ENCODE assay signal across 16 mouse cellular contexts in the genomic region with DNA sequence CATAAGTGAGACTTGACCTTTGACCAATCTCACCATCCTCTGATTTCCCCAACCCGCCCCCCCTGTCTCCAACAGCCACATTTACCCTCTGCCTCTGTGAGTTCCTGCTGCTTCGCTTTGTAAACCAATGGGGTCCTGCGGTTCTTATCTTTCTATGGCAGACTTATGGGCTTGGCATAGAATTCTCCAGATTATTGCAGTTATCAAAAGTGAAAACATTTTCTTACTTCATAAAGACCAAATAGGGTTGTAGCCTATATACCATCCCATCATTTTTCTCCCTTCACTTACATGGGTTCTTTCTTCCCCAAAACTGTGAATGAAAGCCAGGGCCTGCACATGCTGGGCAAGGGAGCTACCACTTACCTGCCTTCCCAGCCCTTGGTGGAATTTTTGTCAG. TPM values are rescaled to one million over a fixed set of nuclear protein-coding genes. Genes with fewer than 3 reads are reported as not detected.
DNase-seq lines count a peak whose midpoint lies in the region; ATAC-seq and TF ChIP-seq lines count a peak whose summit lies in the region.
"Had no signal": no experiment of that assay in that cellular context is flagged by ENCODE, and none has a peak within 500 bp of the region (broad histone marks: within the 10 kb centered on the region; RNA-seq: fewer than 3 reads in every experiment).

No protein-coding gene starts in this region.

- H3K9me3 ChIP-seq in G1E (replicated peaks) = no peaks in the 10 kb centered on the region
- H3K9me3 ChIP-seq in liver, embryonic 16.5 days (replicated peaks; ENCODE audit: control insufficient read depth, low read length) = no peaks in the 10 kb centered on the region
- H3K9me3 ChIP-seq: limb, embryonic 15.5 days; neural tube, embryonic 12.5 days had no signal

- peak overlapping the region; percentile 72 for H3K4me2 ChIP-seq in liver, embryonic 16.5 days (ENCODE audit: low read depth, low read length)
- H3K4me2 ChIP-seq: limb, embryonic 15.5 days; neural tube, embryonic 12.5 days had no signal

- no peaks in the 10 kb centered on the region for H3K27me3 ChIP-seq in G1E (ENCODE audit: insufficient read depth, low read length)
- no peaks in the 10 kb centered on the region for H3K27me3 ChIP-seq in liver, embryonic 16.5 days (ENCODE audit: control insufficient read depth, insufficient read depth, low read depth, low read length)
- H3K27me3 ChIP-seq: limb, embryonic 15.5 days; neural tube, embryonic 12.5 days had no signal

- peak; percentile 97 for ATAC-seq in G1E (ENCODE audit: extremely low read depth, insufficient number of reproducible peaks, low FRiP score, poor library complexity, severe bottlenecking)
- peak; percentile 96 for ATAC-seq in erythroid progenitor cell, adult 5-6 weeks (replicated peaks; ENCODE audit: low FRiP score, poor library complexity, severe bottlenecking)
- ATAC-seq in liver, embryonic 16.5 days (ENCODE audit: low read depth) = peak; percentile 98
- ATAC-seq: forebrain, embryonic 14.5 days had no signal

- peak overlapping the region; percentile 63 for H3K9ac ChIP-seq in liver, embryonic 16.5 days (ENCODE audit: low read depth, low read length)
- H3K9ac ChIP-seq: limb, embryonic 15.5 days; neural tube, embryonic 12.5 days had no signal

- WGBS in liver, embryonic 16.5 days (ENCODE audit: insufficient replicate concordance) = 16% methylated on average over 3 of the region's 3 CpGs

- no peak overlapping the region for H3K4me3 ChIP-seq in G1E (ENCODE audit: low read depth, low read length)
- peak overlapping the region; percentile 35 for H3K4me3 ChIP-seq in liver, embryonic 16.5 days (ENCODE audit: low read depth, low read length)
- H3K4me3 ChIP-seq: limb, embryonic 15.5 days; neural tube, embryonic 12.5 days had no signal

- no peak for TF ChIP-seq CTCF in G1E (IDR thresholded peaks at IDR 0.05; ENCODE audit: low read depth, low read length)

- DNase-seq in G1E (ENCODE audit: low spot score) = peak; percentile 64
- DNase-seq in MEL-GATA-1-ER (ENCODE audit: extremely low read depth, low read depth) = peak; percentile 94
- no peak for DNase-seq in cerebellum, adult 9-10 months
- DNase-seq in right cerebral cortex, postnatal 4 days = no peak
- no peak for DNase-seq in gastrocnemius, postnatal 4 days (ENCODE audit: low spot score in 2 of 2)
- DNase-seq: adrenal gland, postnatal 14 days; cerebellum, postnatal 10 days; layer of hippocampus, postnatal 36 days; lung, postnatal 14 days; right cerebral cortex, postnatal 25 days had no signal

- peaks cover 51% of the 10 kb centered on the region for H3K4me1 ChIP-seq in G1E (ENCODE audit: insufficient read depth, low read depth, low read length)
- peaks cover 40% of the 10 kb centered on the region for H3K4me1 ChIP-seq in liver, embryonic 16.5 days (ENCODE audit: control insufficient read depth, low read depth, low read length)
- H3K4me1 ChIP-seq: neural tube, embryonic 12.5 days had no signal

- H3K36me3 ChIP-seq in G1E (replicated peaks) = no peaks in the 10 kb centered on the region
- H3K36me3 ChIP-seq in liver, embryonic 16.5 days (ENCODE audit: control insufficient read depth, insufficient read depth) = no peaks in the 10 kb centered on the region
- H3K36me3 ChIP-seq: limb, embryonic 15.5 days; neural tube, embryonic 12.5 days had no signal

- peak overlapping the region; percentile 99 for H3K27ac ChIP-seq in liver, embryonic 16.5 days (ENCODE audit: low read length)
- H3K27ac ChIP-seq: limb, embryonic 15.5 days; neural tube, embryonic 12.5 days had no signal

RNA-seq across cellular contexts. Expression of gene Fnip2, which starts 6.7 kb away (rescaled TPM):
- total RNA-seq in G1E (2014; fragmentation: Nextera tagmentation) (71.3 and 81.8 TPM in 2 replicates), G1E (2017) (54.5 and 57.6 TPM in 2 replicates)
- 3.2 and 3.5 TPM in 2 replicates for polyA plus RNA-seq in G1E (2012)
- total RNA-seq in erythroid progenitor cell, adult 5-6 weeks (2015; ENCODE audit: low replicate concordance) = 73.2 and 101 TPM in 2 replicates
- total RNA-seq in erythroid progenitor cell, adult 5-6 weeks (2017; ENCODE audit: low replicate concordance) = 85.6 and 109 TPM in 2 replicates
- 3.2 and 3.5 TPM in 2 replicates for polyA plus RNA-seq in liver, embryonic 16.5 days (2015; fragmentation: Nextera tagmentation; extraction: Ambion mirVana)
- total RNA-seq in gastrocnemius, postnatal 4 days (2021) = 10 to 100 TPM; 10.3 to 10.6 TPM

RNA-seq across cellular contexts. Expression of gene Ppid, which starts 16.8 kb away (rescaled TPM):
- total RNA-seq in G1E (2014; fragmentation: Nextera tagmentation) (156 and 169 TPM in 2 replicates), G1E (2017) (213 and 235 TPM in 2 replicates)
- polyA plus RNA-seq in G1E (2012) = 23.6 and 32.6 TPM in 2 replicates
- total RNA-seq in erythroid progenitor cell, adult 5-6 weeks (2015; ENCODE audit: low replicate concordance) = 75.0 and 82.2 TPM in 2 replicates
- 68.3 and 84.3 TPM in 2 replicates for total RNA-seq in erythroid progenitor cell, adult 5-6 weeks (2017; ENCODE audit: low replicate concordance)
- polyA plus RNA-seq in liver, embryonic 16.5 days (2015; fragmentation: Nextera tagmentation; extraction: Ambion mirVana) = 67.7 and 82.3 TPM in 2 replicates
- total RNA-seq in gastrocnemius, postnatal 4 days (2021) = 10 to 100 TPM; 41.1 to 42.5 TPM

RNA-seq across cellular contexts. Expression of gene 4930579G24Rik, which starts 54.5 kb away (rescaled TPM):
- total RNA-seq in G1E (2014; fragmentation: Nextera tagmentation) = 48.3 and 48.5 TPM in 2 replicates
- total RNA-seq in G1E (2017) = 16.0 and 17.4 TPM in 2 replicates
- 2.3 and 3.4 TPM in 2 replicates for polyA plus RNA-seq in G1E (2012)
- total RNA-seq in erythroid progenitor cell, adult 5-6 weeks (2015; ENCODE audit: low replicate concordance) = 30.3 and 50.3 TPM in 2 replicates
- 14.9 and 22.4 TPM in 2 replicates for total RNA-seq in erythroid progenitor cell, adult 5-6 weeks (2017; ENCODE audit: low replicate concordance)
- polyA plus RNA-seq in liver, embryonic 16.5 days (2015; fragmentation: Nextera tagmentation; extraction: Ambion mirVana) = 13.1 and 17.5 TPM in 2 replicates
- 1 to 10 TPM; 7.0 to 7.1 TPM for total RNA-seq in gastrocnemius, postnatal 4 days (2021)
- total RNA-seq: monocyte, adult 5-6 weeks had no signal

RNA-seq across cellular contexts. Expression of gene Etfdh, which starts 55.0 kb away (rescaled TPM):
- total RNA-seq in G1E (2014; fragmentation: Nextera tagmentation) (54.1 and 58.2 TPM in 2 replicates), G1E (2017) (59.9 and 63.9 TPM in 2 replicates)
- 19.0 and 20.4 TPM in 2 replicates for polyA plus RNA-seq in G1E (2012)
- total RNA-seq in erythroid progenitor cell, adult 5-6 weeks (2015; ENCODE audit: low replicate concordance) = 35.0 and 44.0 TPM in 2 replicates
- total RNA-seq in erythroid progenitor cell, adult 5-6 weeks (2017; ENCODE audit: low replicate concordance) = 31.8 and 39.0 TPM in 2 replicates
- 55.0 and 56.8 TPM in 2 replicates for polyA plus RNA-seq in liver, embryonic 16.5 days (2015; fragmentation: Nextera tagmentation; extraction: Ambion mirVana)
- total RNA-seq in gastrocnemius, postnatal 4 days (2021) = 10 to 100 TPM; 89.9 to 98.4 TPM

Comparison
In these comparisons a context has a peak if more than half of its experiments do, and no peak if none do; other contexts are left out.
1. DNase-seq: peak in G1E (single experiment) and MEL-GATA-1-ER (single experiment); none in cerebellum, adult 9-10 months (single experiment), right cerebral cortex, postnatal 4 days (single experiment) and gastrocnemius, postnatal 4 days (0 of 2).
2. RNA of gene Fnip2, which starts 6.7 kb away (total RNA-seq): 73.2 to 109 TPM in erythroid progenitor cell, adult 5-6 weeks and 54.5 to 81.8 TPM in G1E; 10.3 to 10.6 TPM in gastrocnemius, postnatal 4 days; every median in the first group is over 4 times any median in the second.
3. Peak in every context shown above with its lines, with median percentiles within 50 percentile points of each other: ATAC-seq.